Mouse (Mus musculus) lung, postnatal 4 days (tissue): ENCODE measurements at regions not wholly inside any gene's neighbourhood (a gene's known extent, or its start where the extent isn't known, plus 50 kb on each side); places are given as distances from the start of the nearest gene placed in this dataset.
A peak's percentile ranks its signal among the peaks of the same experiment; 100 is the strongest.

Source experiments
- DNase-seq, 2 experiments: peaks; one replicate each; pipeline ENCODE4 v3.0.0; 2021

DNA sequence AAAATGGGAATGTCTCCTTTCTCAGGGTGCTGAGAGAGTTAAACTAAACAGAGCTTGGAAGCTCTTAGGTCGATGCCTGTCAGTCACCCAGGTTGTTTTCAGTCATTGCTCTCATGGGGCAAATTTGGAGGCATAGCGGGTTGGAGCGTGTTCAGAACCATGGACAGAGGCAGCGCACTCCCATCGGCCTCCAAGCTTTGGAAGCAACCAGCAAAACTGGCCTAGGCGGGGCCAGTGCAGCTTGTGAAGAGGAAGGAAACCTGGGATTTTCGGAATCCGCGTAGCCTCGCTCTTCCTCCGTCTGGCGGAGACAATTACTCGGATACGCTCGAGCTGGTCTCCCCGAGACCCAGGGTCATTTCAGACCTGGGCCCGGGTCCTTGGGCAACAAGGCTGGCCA is 63.4 kb upstream of the Pax2 start:
- peak; percentile 67 to 71 for DNase-seq

DNA sequence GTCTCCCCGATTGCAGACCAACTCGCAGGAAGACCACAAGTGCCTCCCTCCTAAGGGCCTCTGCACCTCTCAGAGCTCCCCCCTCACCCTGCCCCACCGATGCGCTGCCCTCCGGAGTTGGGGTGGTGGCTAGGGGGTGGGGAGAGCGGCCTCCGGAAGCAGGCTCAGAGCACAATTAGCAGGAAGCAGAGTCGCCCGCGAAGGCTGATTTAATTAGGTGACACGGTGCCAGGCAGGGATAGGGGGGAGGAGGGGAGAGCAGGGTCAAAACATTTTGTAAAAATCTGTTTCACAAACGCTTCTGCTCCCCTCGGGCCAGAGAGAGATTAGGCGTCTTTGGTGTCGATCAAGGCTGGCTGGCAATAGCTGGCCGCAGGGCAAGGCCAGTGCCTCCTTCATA is 63.0 kb upstream of the Pax2 start:
- no peak for DNase-seq

DNA sequence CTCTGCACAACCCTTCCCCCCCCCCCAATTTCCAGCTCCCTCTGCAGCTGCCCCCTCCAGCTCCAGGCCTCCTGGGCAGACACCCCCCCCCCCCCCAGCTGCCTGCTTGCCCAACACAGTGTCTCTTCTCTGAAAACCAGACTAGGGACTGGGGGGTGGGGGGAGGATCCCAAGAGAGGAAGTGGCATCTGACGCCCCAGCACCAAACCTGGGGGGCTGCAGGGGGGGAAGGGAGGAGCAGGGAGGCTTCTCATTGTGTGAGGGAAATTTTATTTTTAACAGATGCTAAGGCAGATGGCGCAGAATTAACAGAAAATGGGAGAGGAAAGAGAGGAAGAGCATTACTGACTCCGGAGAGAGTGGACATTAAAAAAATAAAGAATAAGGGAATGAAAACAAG is 60.5 kb upstream of the Pax2 start:
- DNase-seq: no peak

DNA sequence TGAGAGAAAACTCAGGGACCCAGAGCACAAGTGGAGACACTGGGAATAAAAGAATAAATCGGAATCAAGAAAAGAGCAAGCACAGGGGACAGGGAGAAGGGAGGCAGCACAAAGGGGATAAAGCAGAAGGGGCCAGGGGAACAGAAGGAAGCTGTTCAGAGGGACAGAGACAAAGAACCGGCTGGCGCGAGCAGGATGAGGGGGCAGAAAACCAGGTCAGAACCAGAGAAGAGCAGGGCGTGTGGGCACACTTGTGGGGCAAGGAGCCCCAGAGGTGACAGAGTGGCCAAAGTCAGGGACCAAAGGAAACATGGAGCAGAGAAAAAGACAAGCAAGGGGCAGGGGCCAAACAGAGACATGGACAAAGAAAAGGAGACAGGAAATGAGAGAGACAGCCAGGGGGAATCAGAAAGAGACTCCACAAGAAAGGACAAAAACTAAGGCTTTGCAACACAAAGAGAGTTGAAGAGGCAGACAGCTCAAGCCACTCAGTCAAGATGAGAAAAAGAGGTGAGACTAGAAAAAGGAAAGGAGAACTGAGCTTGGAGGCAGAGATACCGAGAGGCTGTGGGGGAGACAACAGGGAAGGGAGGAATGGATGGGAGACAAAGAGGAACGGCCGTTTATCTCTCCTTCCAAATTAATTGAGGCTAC is 59.7 kb upstream of the Pax2 start:
- no peak for DNase-seq

DNA sequence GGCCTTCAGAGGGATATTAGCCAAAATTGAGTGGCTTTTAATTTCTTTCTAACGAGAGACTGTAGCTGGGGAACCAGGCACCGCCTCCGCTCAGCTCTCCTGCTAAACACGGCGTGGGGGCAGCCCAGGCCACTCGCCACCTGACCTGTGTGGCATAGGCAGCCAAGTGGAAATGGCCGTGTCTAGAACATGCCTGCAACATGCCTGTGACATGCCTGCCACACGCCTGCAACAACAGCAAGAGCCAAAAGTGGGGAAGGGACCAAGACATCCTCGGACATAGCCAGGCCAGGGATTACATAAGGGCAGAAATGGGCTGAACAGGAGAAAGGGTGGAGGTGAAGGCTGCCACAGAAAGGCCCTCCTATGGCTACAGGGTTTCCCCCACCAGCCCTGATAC is 59.1 kb upstream of the Pax2 start:
- no peak for DNase-seq

DNA sequence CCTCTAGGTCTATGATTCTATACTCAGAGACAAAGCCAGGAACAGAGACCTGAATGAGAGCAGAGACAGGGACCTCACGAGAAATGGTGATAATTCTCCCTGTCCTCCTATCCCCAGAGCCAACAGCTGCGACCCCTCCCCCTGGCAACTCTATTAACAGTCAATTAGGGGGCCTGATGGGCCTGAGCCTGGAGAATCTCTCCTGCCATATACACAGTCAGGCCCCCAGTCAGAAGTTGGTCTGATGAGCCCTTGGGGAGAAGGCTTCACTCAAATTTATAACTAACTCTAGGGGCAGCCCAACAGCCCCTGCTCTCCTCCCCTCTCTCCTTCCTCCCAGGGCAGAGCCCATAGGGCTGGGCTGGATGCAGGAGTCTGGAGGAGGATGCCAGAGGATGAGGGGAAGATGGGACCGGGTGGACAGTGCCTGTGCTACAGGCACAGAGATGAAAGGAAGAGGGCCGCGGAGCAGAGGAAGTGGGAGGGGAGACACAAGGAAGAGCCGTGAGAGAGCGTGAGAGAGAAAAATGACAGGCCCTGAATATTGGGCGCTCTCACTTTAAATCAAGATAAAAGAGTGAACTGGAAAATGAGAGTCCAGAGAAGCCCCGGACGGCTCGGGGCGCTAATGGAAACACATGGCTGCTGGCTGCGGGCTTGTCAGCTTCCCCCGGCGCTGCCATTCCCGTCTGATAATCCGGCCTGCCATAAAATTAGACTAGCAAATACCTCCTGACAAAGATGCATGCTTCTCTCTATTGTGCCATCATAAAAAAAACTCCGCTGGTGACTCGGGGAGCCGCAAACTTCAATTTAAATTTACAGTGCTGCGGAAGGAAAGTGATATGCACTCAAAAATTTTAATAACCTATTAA is 57.2 kb upstream of the Pax2 start:
- DNase-seq: no peak
